Mouse (Mus musculus) spleen, adult 2 months (tissue): ENCODE measurements around the gene Kif5c. TPM values are rescaled to one million over a fixed set of nuclear protein-coding genes. Genes with fewer than 3 reads are reported as not detected.

Experiments
- DNase-seq, 2 experiments: peaks; one replicate each; pipeline versions ENCODE4 v3.0.0 to v3.0.0-alpha.2; 2012 to 2021; ENCODE audit warnings: low spot score in 2 of 2, low read depth in 1 of 2
- H3K27ac ChIP-seq: fragments of 200-500 bp; 2 replicates; pipeline ENCODE4 v1.5.1; 2012; ENCODE audit warnings: low read length, inconsistent platforms; ENCODE audit not compliant: insufficient read depth
- H3K27me3 ChIP-seq: fragments of 200-500 bp; 2 replicates; pipeline ENCODE4 v1.6.1; 2012; ENCODE audit warnings: mild to moderate bottlenecking, moderate library complexity, low read length, inconsistent platforms; ENCODE audit not compliant: control insufficient read depth, insufficient read depth
- H3K36me3 ChIP-seq: fragments of 200-500 bp; 2 replicates; pipeline ENCODE4 v1.6.1; 2012; ENCODE audit warnings: mild to moderate bottlenecking, low read length, inconsistent platforms; ENCODE audit not compliant: control insufficient read depth, insufficient read depth
- H3K4me1 ChIP-seq: fragments of 200-500 bp; 2 replicates; pipeline ENCODE4 v1.6.1; 2011; ENCODE audit warnings: inconsistent platforms; ENCODE audit not compliant: control insufficient read depth, insufficient read depth, insufficient read length
- H3K4me3 ChIP-seq: fragments of 200-500 bp; 2 replicates; pipeline ENCODE4 v1.5.1; 2011; ENCODE audit warnings: mild to moderate bottlenecking, inconsistent platforms; ENCODE audit not compliant: insufficient read depth, insufficient read length; ENCODE audit errors: extremely low read depth
- CTCF ChIP-seq: fragments of 200-500 bp; IDR thresholded peaks from 2 replicates; pipeline ENCODE4 v1.5.1; 2011; ENCODE audit warnings: mild to moderate bottlenecking, inconsistent platforms; ENCODE audit not compliant: insufficient read depth, insufficient read length, insufficient replicate concordance; ENCODE audit errors: extremely low read depth
- POLR2A ChIP-seq: fragments of 200-500 bp; IDR thresholded peaks from 2 replicates; pipeline ENCODE4 v1.6.1; 2011; ENCODE audit warnings: low read depth, low read length, inconsistent platforms
- WGBS: fragments of 180-500 bp; shearing (Covaris S2); methylation state at CpG from one replicate; pipeline ENCODE4 v1.1.7; 2018; 5-methylcytosine and 5-hydroxymethylcytosine counted together
- polyA plus RNA-seq: library from polyadenylated mRNA; depleted of rRNA; stranded (reverse); fragments of >200 nt; gene quantifications from 2 replicates; pipeline ENCODE4 v1.2.3, GENCODE M21; 2012

The Kif5c gene
- polyA plus RNA-seq, 1 experiment, result 0.21 TPM

- no peaks in the 10 kb centered on the region for H3K4me1 ChIP-seq
- DNase-seq, result no peak
- TF ChIP-seq POLR2A, result no peak
- no peak for TF ChIP-seq CTCF
- no peak overlapping the region for H3K27ac ChIP-seq
- no peak overlapping the region for H3K4me3 ChIP-seq
- 82% methylated on average over 11 of the region's 11 CpGs for WGBS
- H3K36me3 ChIP-seq, result no peaks in the 10 kb centered on the region
- no peaks in the 10 kb centered on the region for H3K27me3 ChIP-seq
These were observed 107.6 kb downstream of the Kif5c start for GRCm38 (mm10) chr2:49726672-49727071.

GRCm38 (mm10) chr2:49727199-49727598 lies 108.1 kb downstream of the Kif5c start:
- DNase-seq, result peak in 1 of 2 experiments; percentile 33
- Histone ChIP-seq H3K36me3 (no peaks in the 10 kb centered on the region), H3K27me3 (no peaks in the 10 kb centered on the region), H3K4me1 (no peaks in the 10 kb centered on the region), H3K4me3 (no peak overlapping the region), H3K27ac (no peak overlapping the region)
- TF ChIP-seq POLR2A, result no peak
- peak; percentile 76; the same call in 1 of the 2 replicates for TF ChIP-seq CTCF
- 12% methylated on average over 7 of the region's 7 CpGs for WGBS

GRCm38 (mm10) chr2:49727686-49728085 lies 108.6 kb downstream of the Kif5c start:
- TF ChIP-seq CTCF, result no peak
- no peak for TF ChIP-seq POLR2A
- Histone ChIP-seq H3K27me3 (no peaks in the 10 kb centered on the region), H3K27ac (no peak overlapping the region), H3K4me3 (no peak overlapping the region), H3K36me3 (no peaks in the 10 kb centered on the region), H3K4me1 (no peaks in the 10 kb centered on the region)
- no peak for DNase-seq
- WGBS, result 61% methylated on average over 4 of the region's 4 CpGs

GRCm38 (mm10) chr2:49728896-49729610 lies 110.0 kb downstream of the Kif5c start:
- H3K27me3 ChIP-seq, result no peaks in the 10 kb centered on the region
- 48% methylated on average over 10 of the region's 10 CpGs for WGBS
- no peak overlapping the region for H3K27ac ChIP-seq
- no peaks in the 10 kb centered on the region for H3K4me1 ChIP-seq
- DNase-seq, result no peak
- no peak for TF ChIP-seq CTCF
- no peak for TF ChIP-seq POLR2A
- no peaks in the 10 kb centered on the region for H3K36me3 ChIP-seq
- H3K4me3 ChIP-seq, result no peak overlapping the region

- DNase-seq, result no peak
- H3K27me3 ChIP-seq, result no peaks in the 10 kb centered on the region
- no peak overlapping the region for H3K27ac ChIP-seq
- no peaks in the 10 kb centered on the region for H3K4me1 ChIP-seq
- TF ChIP-seq POLR2A (no peak), CTCF (no peak)
- H3K4me3 ChIP-seq, result no peak overlapping the region
- 77% methylated on average over 2 of the region's 2 CpGs for WGBS
- no peaks in the 10 kb centered on the region for H3K36me3 ChIP-seq
These were observed 110.5 kb downstream of the Kif5c start for GRCm38 (mm10) chr2:49729611-49729969.

- DNase-seq, result no peak
- whole genome bisulfite sequencing, result 66% methylated on average over 5 of the region's 5 CpGs
- no peak overlapping the region for H3K27ac ChIP-seq
- no peaks in the 10 kb centered on the region for H3K36me3 ChIP-seq
- TF ChIP-seq CTCF (no peak), POLR2A (no peak)
- no peak overlapping the region for H3K4me3 ChIP-seq
- no peaks in the 10 kb centered on the region for H3K4me1 ChIP-seq
- H3K27me3 ChIP-seq, result no peaks in the 10 kb centered on the region
These were observed 111.1 kb downstream of the Kif5c start for GRCm38 (mm10) chr2:49730183-49730582.

GRCm38 (mm10) chr2:49732745-49733655 lies 113.9 kb downstream of the Kif5c start:
- no peaks in the 10 kb centered on the region for H3K36me3 ChIP-seq
- WGBS, result 43% methylated on average over 11 of the region's 11 CpGs
- no peak for DNase-seq
- no peaks in the 10 kb centered on the region for H3K4me1 ChIP-seq
- H3K27ac ChIP-seq, result peak overlapping the region; percentile 31
- no peaks in the 10 kb centered on the region for H3K27me3 ChIP-seq
- TF ChIP-seq CTCF, result no peak
- H3K4me3 ChIP-seq, result peak overlapping the region; percentile 39
